In genomic region chr4:127005113-127005936, GRCm38 (mm10) we compare ENCODE assay signal across 8 mouse cellular contexts. TPM values are rescaled to one million over a fixed set of nuclear protein-coding genes. Genes with fewer than 3 reads are reported as not detected.
DNase-seq lines count a peak whose midpoint lies in the region; ATAC-seq lines count a peak whose summit lies in the region.

No protein-coding gene starts in this region.

- DNase-seq in cerebellum, adult 11-12 months, result peak; percentile 36
- DNase-seq in cerebellum, adult 11 months, result no peak
- peak; percentile 91 to 93 for DNase-seq in cerebellum, postnatal 10 days
- peak; percentile 53 to 80 for DNase-seq in frontal cortex, adult 2 months (ENCODE audit: extremely low spot score in 1 of 2, low spot score in 1 of 2)
- DNase-seq in kidney, adult 11 months, result peak; percentile 36
- peak; percentile 85 for DNase-seq in limb, embryonic 11.5 days (ENCODE audit: low spot score)
- peak; percentile 58 for DNase-seq in thymus, postnatal 4 days

- H3K9ac ChIP-seq in limb, embryonic 11.5 days (ENCODE audit: low read length), result peak overlapping the region; percentile 52
- H3K9ac ChIP-seq in midbrain, embryonic 16.5 days (ENCODE audit: low read depth, low read length), result peak overlapping the region; percentile 61

- WGBS in limb, embryonic 11.5 days, result 18% methylated on average over 25 of the region's 25 CpGs
- WGBS in midbrain, embryonic 16.5 days, result 8% methylated on average over 25 of the region's 25 CpGs

- ATAC-seq in limb, embryonic 11.5 days (ENCODE audit: insufficient number of reproducible peaks, low FRiP score, low TSS enrichment, low read depth), result 0 out of 2 replicates have a peak, but pooled peaks have one; percentile 47
- ATAC-seq in midbrain, embryonic 16.5 days, result peak; percentile 87; the same call in 1 of the 2 replicates

- no peaks in the 10 kb centered on the region for H3K36me3 ChIP-seq in limb, embryonic 11.5 days (ENCODE audit: control insufficient read depth, insufficient read depth, low read length)
- no peaks in the 10 kb centered on the region for H3K36me3 ChIP-seq in midbrain, embryonic 16.5 days (ENCODE audit: control insufficient read depth, insufficient read depth, low read length)

- peaks cover 5% of the 10 kb centered on the region; the same call in 1 of the 2 replicates for H3K4me1 ChIP-seq in limb, embryonic 11.5 days (ENCODE audit: control insufficient read depth, insufficient read depth, low read length)
- H3K4me1 ChIP-seq in midbrain, embryonic 16.5 days (ENCODE audit: control insufficient read depth, insufficient read depth, low read length), result peaks cover 19% of the 10 kb centered on the region

- H3K9me3 ChIP-seq in limb, embryonic 11.5 days (ENCODE audit: control insufficient read depth, low read length), result no peaks in the 10 kb centered on the region
- H3K9me3 ChIP-seq in midbrain, embryonic 16.5 days (replicated peaks; ENCODE audit: control insufficient read depth, low read length, poor library complexity, severe bottlenecking), result no peaks in the 10 kb centered on the region

- peak overlapping the region; percentile 50 for H3K4me2 ChIP-seq in limb, embryonic 11.5 days (ENCODE audit: low read depth, severe bottlenecking)
- H3K4me2 ChIP-seq in midbrain, embryonic 16.5 days (ENCODE audit: low read length), result peak overlapping the region; percentile 55

- no peak overlapping the region for H3K27ac ChIP-seq in limb, embryonic 11.5 days (replicated peaks; ENCODE audit: low read depth, low read length)
- peak overlapping the region; percentile 72 for H3K27ac ChIP-seq in midbrain, embryonic 16.5 days (ENCODE audit: low read length)

- no peaks in the 10 kb centered on the region for H3K27me3 ChIP-seq in limb, embryonic 11.5 days (ENCODE audit: control insufficient read depth, insufficient read depth, low read length)
- H3K27me3 ChIP-seq in midbrain, embryonic 16.5 days (ENCODE audit: control insufficient read depth, insufficient read depth, low read depth, low read length), result no peaks in the 10 kb centered on the region

- H3K4me3 ChIP-seq in limb, embryonic 11.5 days (ENCODE audit: low read depth, low read length), result peak overlapping the region; percentile 21
- peak overlapping the region; percentile 32 for H3K4me3 ChIP-seq in midbrain, embryonic 16.5 days (ENCODE audit: low read depth, low read length)

RNA-seq across cellular contexts. Expression of gene Sfpq, which starts 15.8 kb away (rescaled TPM):
- 163 and 168 TPM in 2 replicates for polyA plus RNA-seq in frontal cortex, adult 2 months (2012; rRNA removed)
- 161 and 180 TPM in 2 replicates for polyA plus RNA-seq in limb, embryonic 11.5 days (2014; fragmentation: Nextera tagmentation; extraction: Ambion mirVana)
- polyA plus RNA-seq in midbrain, embryonic 16.5 days (2015; fragmentation: Nextera tagmentation; extraction: Ambion mirVana), result 56.4 and 63.4 TPM in 2 replicates

RNA-seq across cellular contexts. Expression of gene Zmym4, which starts 37.4 kb away (rescaled TPM):
- polyA plus RNA-seq in frontal cortex, adult 2 months (2012; rRNA removed), result 25.3 and 26.1 TPM in 2 replicates
- 21.7 and 31.2 TPM in 2 replicates for polyA plus RNA-seq in limb, embryonic 11.5 days (2014; fragmentation: Nextera tagmentation; extraction: Ambion mirVana)
- polyA plus RNA-seq in midbrain, embryonic 16.5 days (2015; fragmentation: Nextera tagmentation; extraction: Ambion mirVana), result 27.8 and 28.5 TPM in 2 replicates

RNA-seq across cellular contexts. Expression of gene Zmym1, which starts 55.6 kb away (rescaled TPM):
- polyA plus RNA-seq in frontal cortex, adult 2 months (2012; rRNA removed), result 7.0 and 8.0 TPM in 2 replicates
- 35.2 and 38.0 TPM in 2 replicates for polyA plus RNA-seq in limb, embryonic 11.5 days (2014; fragmentation: Nextera tagmentation; extraction: Ambion mirVana)
- 31.5 and 32.5 TPM in 2 replicates for polyA plus RNA-seq in midbrain, embryonic 16.5 days (2015; fragmentation: Nextera tagmentation; extraction: Ambion mirVana)
